Mouse (Mus musculus): ENCODE data around the gene Dnajb2.
"Not testable (repeated sequence)": the region's sequence is repeated elsewhere in the genome, so short reads cannot be mapped to it uniquely, and the experiment has no call there.

Dnajb2 gene

DNA sequence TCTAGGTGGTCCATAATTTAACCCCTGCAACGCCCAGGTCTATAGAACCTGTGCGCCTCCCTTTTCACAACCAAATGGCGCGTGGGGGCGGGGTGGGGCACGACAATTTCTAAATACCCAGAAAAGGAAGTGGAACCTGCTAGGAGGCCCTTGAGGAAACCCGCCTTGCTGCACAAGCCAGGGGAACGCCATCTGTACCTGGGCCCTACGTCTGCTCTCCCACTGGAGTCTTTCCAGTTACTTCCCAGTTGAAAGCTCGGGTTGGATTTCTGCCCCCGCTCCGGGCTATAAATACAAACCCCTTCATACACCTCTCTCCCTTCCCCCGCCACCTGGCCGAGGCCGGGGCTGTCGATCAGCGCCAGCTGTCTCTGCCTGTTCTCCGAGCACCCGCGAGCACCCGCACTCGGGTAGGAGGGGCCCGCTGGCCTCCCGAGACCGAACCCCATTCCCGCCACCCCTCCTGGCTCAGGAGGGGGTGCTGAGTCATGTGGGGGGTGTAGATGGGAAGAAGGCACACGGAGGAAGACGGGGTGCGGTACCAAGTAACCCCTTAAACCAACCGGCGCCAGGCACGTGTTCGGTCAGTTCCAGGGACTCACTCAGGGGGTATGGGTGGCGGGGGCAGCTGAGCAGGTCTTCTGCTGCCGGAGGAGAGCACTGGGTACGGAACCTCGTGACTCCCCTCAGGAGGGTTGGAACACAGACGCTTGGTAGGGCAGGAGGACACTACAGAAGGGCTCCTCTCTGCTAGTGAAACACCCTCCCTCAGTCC lies 17.8 kb upstream of the Dnajb2 start:
- peak; percentile 63 to 66 for DNase-seq (ENCODE audit: low spot score in 2 of 2)

DNA sequence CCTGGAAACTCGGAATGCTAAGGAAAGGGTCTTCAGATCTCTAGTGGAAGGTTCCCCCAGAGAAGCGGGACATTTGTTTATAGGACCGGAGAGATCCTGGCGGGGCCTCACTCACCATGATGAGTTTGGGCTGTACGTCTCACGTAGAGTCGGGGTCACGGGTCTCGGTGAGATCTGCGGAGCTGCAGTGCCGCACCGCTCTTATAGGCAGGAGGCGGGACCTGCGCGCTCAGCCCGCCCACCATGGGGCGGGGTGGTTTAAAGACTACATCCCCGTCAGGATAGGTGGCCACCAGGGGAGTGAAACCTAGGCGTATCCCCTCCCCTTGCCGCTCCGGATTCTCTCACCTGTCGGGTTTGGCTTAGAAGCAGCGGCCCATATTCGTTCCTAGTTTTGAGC lies 17.1 kb upstream of the Dnajb2 start:
- peak; percentile 93 to 98 for DNase-seq (ENCODE audit: low spot score in 2 of 2)

- peak; percentile 31 to 47 for DNase-seq (ENCODE audit: low spot score in 2 of 2)
Measured at GRCm38 (mm10) chr1:75219531-75219930, 16.7 kb upstream of the Dnajb2 start, which contains the start of gene Tuba4a. Gene Tuba4a (minus strand): TSS chr1:75219865.

DNA sequence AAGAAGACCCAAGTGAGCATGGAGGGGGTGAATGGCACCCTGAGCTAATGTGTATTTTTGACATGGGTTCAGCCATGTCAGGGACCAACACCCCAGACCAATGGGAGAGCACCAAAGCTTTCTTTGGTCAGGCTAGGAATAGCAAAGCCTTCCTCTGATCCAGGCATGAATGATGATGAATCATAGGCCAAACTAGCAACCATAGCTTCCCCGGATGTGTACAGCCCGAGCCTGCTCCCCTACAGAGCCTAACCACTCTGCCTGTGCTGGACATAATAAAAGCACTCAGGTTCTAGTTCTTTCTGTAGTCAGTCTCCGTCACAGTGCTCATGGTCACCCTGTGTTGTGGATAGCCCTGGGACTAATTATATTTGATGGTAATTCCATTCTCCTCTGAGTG lies 14.7 kb upstream of the Dnajb2 start:
- no peak for DNase-seq (ENCODE audit: low spot score in 2 of 2)

GRCm38 (mm10) chr1:75222926-75223325 lies 13.3 kb upstream of the Dnajb2 start:
- DNase-seq (ENCODE audit: low spot score in 2 of 2), result peak; percentile 47 to 61

DNA sequence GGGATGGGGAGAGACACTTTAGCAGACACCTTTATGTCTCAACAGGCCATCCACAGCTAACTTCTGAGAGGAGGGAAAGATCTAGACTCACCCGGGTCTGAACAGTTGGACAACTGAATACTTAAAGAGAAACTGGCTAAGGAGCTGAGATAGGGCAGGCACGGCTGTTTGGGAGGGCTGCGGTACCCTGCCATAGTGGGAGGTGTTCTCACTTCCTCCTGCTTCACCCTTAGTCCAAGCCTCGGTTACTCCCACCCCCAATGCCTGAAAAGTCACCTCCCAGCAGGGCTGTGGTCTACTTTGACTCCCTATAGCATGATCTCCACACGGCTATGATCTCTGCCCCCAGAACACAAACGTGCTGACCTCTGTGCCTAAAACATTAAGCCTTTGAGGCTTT lies 12.7 kb upstream of the Dnajb2 start:
- DNase-seq (ENCODE audit: low spot score in 2 of 2), result no peak

- no peak for DNase-seq (ENCODE audit: low spot score in 2 of 2)
Measured at GRCm38 (mm10) chr1:75225473-75225872, 10.7 kb upstream of the Dnajb2 start.

DNA sequence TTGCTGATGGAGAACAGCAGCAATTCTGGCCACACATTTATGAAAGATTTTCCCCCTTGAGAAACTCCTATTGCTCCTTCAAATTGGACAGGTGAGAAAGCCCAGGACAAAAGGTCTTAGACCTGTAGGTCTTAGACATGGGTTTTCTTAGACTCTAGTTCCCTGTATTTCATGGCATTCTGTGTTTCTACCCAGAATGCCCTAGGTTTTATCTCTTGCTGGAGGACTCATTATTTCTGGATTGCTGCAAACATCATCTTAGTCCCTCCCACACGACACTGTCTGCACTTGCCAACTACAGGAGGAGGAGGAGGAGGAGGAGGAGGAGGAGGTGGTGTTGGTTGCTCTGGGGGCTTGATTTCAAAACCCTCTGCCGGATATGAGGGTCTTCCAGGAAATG lies 10.1 kb upstream of the Dnajb2 start:
- DNase-seq (ENCODE audit: low spot score in 2 of 2), result no peak

DNA sequence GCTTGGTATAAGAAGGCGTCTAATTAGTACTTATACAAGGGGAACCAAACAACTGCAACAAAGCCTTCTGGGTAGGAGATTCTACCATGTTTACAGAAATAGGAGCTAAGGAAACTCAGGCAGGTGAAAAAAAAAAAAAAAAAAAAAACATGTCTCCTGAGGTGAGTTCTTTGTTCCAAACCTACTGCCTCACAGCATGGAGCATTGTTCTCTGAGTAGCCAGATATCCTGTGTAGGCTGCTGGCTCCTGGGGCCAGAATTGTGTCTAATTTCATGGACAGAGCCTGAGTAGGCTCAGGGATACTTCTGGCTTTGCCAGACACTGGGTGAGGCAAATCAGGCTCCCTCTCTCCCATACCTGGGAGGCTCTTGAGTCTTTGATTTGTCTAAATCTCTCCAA lies 8.6 kb upstream of the Dnajb2 start:
- no peak for DNase-seq (ENCODE audit: low spot score in 2 of 2)

- DNase-seq (ENCODE audit: low spot score in 2 of 2), result no peak
Measured at GRCm38 (mm10) chr1:75229158-75229557, 7.0 kb upstream of the Dnajb2 start.

DNA sequence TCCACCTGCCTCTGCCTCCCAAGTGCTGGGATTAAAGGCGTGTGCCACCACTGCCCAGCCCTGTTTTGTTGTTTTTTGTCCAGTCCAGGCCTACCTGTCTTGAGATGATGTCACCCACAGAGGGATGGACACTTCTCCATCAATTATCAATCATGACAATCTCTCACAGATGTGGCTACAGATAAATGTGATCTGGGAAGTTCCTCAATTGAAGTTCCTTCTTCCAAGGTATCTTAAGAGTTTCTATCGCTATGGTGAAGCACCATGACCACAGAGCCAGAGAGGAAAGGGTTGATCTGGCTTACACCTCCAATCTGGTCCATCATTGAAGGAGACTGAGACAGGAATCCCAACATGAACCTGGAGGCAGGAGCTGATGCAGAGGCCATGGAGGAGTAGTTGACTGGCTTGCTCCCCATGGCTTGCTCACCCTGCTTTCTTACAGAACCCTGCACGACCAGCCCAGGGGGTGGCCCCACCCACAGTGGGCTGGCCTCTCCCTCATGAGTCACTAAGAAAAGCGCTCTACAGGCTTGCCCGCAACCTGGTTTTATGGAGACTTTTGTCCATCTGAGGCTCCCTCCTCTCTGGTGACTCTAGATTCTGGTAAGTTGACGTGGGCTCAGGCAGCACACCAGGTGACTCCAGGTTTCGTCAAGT lies 5.7 kb upstream of the Dnajb2 start:
- no peak for DNase-seq (ENCODE audit: low spot score in 2 of 2)

DNA sequence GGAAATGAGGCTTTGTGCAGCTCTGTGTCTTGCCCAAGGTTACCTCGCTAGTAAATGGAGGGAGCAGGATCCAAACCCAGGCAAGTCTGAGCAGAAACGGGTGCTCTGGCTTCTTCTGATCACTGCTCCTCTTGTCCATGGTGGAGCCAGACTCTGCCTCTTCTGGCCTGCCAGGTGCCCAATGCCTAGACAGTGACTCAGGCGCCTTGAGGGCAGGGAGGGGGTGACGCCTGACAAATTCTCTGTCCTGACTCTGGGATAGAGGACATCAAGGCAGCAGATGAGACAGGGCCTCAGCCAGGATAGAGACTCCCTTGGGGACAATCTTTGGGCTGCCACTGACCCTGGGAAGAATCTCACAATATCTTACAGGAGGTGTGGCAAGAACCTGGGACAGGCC lies 5.0 kb upstream of the Dnajb2 start:
- DNase-seq (ENCODE audit: low spot score in 2 of 2), result no peak

DNA sequence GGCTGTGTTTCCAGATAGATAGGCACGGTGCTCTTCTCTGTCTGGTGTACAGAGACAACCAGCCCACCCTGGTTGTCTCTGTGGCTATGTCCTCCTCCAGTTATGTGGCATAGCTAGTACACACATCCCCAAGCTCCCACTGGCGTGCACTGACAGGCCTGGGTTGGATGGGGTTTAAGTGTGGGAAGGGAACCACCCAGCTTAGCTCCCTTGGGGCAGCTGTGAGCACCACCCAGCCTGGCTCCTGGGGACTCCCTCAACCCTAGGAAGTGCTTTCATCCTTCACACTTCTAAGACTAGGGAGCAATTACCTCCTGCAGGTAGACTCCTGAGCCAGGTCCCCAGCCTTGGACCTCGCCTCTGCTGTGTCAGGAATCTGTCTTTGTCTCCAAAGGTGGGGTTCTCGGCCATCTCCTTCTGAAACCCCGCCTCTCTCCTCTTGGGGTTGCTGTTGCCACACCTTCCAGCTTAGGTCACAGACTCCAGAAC lies 4.5 kb upstream of the Dnajb2 start, which contains the start of gene A630095N17Rik:
A630095N17Rik (minus strand) TSS at position 439 of the 489 bp plus-strand sequence.
- DNase-seq (ENCODE audit: low spot score in 2 of 2), result no peak

DNA sequence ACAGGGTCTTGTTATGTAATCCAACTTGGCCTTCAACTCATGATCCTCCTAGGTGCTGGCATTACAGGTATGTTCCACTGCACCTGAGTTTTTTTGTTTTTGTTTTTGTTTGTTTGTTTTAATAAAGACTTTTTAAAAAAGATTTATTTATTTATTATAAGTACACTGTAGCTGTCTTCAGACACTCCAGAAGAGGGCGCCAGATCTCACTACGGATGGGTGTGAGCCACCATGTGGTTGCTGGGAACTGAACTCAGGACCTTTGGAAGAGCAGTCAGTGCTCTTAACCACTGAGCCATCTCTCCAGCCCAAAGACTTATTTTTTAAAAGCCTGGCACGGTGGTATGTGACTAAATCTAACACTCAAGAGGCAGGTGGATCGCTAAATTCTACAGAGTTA lies 3.7 kb upstream of the Dnajb2 start:
- DNase-seq (ENCODE audit: low spot score in 2 of 2), result not testable (repeated sequence)

GRCm38 (mm10) chr1:75234606-75235005 lies 1.6 kb upstream of the Dnajb2 start:
- DNase-seq (ENCODE audit: low spot score in 2 of 2), result peak; percentile 56 to 62

GRCm38 (mm10) chr1:75239591-75239990 lies 3.4 kb downstream of the Dnajb2 start:
- no peak for DNase-seq (ENCODE audit: low spot score in 2 of 2)

- DNase-seq (ENCODE audit: low spot score in 2 of 2), result no peak
Measured at GRCm38 (mm10) chr1:75243411-75243810, 7.2 kb downstream of the Dnajb2 start.

- DNase-seq (ENCODE audit: low spot score in 2 of 2), result no peak
Measured at GRCm38 (mm10) chr1:75244175-75244826, 8.1 kb downstream of the Dnajb2 start.

GRCm38 (mm10) chr1:75244836-75245235 lies 8.6 kb downstream of the Dnajb2 start:
- no peak for DNase-seq (ENCODE audit: low spot score in 2 of 2)

DNA sequence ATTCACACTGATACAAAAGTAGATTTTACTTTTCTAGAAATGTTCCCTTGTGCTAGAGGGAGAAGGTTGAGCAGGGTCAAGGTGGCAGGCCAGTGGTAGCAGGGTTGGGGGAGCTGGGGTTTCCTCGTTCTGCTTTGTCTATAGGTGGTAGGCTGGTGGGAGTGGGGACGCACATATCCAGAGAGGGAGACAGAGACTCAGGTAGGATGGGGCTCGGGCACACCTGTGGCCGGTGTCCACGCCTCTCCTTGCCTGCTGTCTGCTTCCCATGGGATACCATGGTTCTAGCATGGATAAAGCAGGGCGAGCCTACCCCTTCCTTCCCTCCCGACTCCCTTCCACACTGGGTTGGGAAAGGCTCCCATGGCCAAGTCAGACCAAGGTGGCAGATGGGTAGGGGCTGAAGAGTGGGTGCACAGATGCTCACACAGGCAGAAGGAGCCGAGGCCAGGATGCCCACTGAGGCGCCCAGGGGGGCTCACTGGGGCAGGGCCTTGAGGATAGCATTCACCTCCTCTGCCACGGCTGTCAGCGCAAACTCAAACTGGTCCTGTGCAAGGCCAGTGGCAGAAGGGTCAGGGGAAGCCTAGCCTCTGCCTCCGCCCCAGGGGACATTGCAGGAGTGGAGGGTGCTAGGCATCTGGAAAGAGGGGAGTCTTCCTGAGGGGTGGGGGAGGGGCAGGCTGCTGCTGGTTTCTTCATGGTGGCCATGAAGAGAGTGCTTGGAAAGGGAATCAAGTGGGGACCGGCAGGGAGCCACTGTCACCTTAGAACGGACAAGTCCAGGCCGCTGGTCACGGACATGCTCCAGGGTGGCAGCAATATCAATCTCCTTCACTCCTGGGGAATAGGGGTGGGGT lies 11.1 kb downstream of the Dnajb2 start:
- no peak for DNase-seq (ENCODE audit: low spot score in 2 of 2)

DNA sequence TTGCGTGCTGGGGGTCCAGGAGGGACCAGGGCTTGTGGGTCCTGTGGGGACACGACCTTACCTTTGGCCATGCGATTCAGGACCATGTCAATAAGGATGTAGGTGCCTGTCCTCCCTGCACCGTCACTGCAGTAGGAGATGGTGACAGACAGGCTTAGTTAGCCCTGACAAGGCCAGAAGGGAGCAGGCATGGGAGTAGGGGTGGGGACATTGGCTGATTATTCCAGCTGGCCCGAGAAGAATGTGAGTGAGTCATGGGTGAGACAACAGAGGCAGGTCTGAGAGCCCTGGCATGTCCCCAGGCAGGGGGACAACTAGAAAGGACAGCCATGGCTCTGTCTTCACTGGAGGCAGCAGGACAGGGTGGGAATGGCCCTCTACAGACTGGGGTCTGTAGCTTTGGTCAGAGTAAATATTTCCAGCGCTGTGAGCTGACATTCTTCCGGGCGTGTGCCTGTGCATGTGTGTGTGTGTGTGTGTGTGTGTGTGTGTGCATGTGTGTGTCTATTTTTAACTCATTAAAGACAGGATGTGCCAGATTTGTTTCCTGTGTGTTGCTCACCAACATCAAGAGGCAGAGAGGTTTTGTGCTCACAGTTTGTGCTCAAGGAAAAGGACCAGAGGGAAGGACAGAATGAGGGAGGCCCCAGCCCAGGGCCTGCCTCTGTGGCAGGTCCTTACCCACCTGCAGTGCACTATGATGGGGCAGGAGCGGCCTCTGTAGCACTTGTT lies 12.0 kb downstream of the Dnajb2 start:
- DNase-seq (ENCODE audit: low spot score in 2 of 2), result no peak

All from thymus, postnatal 10 days (tissue).